Mouse (Mus musculus): ENCODE data around the gene Rbfox1. TPM values are rescaled to one million over a fixed set of nuclear protein-coding genes. Genes with fewer than 3 reads are reported as not detected.

Gene Rbfox1
- total RNA-seq (2015) (not detected in 2 replicates), total RNA-seq (2017) (not detected in 2 replicates)

DNA sequence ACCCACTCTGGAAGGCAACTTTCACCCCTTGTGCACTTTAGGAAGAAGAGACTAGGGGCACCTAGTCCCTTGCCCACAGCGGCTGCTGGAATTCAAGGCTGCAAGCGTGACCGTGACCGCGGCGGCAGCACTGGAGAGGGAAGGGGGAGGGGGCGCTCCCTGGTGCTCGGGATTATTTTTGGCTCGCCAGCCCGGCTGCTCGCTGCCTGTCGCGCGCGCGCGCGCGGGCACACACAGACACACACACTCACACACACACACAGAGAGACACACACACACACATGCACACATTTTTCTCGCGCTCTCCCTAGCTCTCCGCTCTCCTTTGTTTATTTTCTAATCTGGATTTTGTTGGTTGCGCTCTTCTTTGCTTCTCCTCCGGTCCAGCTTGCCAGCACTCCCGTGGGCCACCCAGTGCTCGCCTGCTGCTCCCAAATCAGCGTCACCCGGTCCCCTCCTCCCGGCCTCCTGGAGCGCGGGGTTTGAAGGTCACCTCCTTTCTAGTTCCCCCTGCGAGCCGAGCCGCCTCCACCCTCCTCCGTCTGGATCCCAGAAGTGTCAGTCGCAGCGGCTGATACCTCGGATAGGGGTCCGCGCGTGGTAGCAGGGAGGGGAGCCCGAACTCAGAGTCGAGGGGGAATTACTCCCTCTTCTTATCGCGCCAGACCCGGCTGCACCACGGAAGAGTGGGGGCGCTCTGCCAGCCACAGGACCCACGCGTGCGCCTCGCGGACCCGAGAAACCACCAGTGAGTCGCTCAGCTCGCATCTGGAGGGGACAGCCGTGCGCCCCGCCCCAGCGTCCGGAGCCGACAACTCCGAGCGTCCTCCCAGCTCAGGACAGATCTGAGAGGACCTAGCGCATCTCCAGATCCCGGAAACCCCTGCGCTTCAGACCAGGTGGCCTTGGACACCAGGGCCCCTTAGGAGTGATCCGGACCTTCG lies at the start of gene Rbfox1:
TSS of gene Rbfox1 (plus strand) at position 610 of the 944 bp plus-strand sequence.
- no peak for ATAC-seq (ENCODE audit: poor library complexity, severe bottlenecking)

- ATAC-seq (ENCODE audit: poor library complexity, severe bottlenecking) = no peak
Observed at GRCm38 (mm10) chr16:5836744-5837143, 48.4 kb upstream of the Rbfox1 start.

DNA sequence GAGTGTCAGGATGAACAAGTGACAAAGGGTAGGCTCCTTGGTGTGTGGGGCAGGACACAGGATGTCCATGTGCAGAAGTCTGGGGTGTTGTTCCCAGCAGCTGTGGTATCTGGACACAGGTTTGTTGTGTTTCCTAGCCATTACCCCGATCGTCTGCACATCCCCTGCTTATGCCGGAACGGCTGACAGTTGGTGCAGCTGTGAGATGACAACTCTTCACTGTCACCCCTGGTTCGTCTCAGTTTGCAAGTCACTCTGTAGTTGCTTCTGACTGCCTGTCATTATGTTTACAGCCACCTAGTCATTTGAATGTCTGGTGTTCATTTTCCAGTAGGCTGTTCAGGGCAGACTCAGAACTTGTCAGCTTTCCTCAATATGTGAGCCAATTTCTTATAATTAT lies 44.0 kb upstream of the Rbfox1 start:
- no peak for ATAC-seq (ENCODE audit: poor library complexity, severe bottlenecking)

- no peak for ATAC-seq (ENCODE audit: poor library complexity, severe bottlenecking)
Observed at GRCm38 (mm10) chr16:5845645-5846044, 39.5 kb upstream of the Rbfox1 start.

DNA sequence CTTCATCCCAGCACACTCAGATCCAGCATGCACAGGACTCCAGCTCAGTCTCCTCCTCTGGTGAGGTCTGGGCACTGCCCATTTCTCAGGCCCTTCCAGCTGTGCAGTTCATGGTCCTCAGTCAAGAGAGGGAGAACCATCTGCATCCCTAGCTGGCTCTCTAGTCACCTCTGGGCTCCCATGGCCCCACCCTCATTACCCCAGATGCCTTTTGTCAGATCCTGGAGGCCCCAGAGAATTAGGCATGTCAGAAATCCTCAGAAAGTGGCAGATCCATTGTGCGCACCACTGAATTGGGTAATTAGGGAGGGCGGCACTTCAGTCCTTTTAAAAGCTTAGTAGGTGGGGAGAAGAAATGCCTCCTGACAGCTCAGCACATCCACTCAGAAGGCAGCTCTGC lies 32.1 kb upstream of the Rbfox1 start:
- no peak for ATAC-seq (ENCODE audit: poor library complexity, severe bottlenecking)

DNA sequence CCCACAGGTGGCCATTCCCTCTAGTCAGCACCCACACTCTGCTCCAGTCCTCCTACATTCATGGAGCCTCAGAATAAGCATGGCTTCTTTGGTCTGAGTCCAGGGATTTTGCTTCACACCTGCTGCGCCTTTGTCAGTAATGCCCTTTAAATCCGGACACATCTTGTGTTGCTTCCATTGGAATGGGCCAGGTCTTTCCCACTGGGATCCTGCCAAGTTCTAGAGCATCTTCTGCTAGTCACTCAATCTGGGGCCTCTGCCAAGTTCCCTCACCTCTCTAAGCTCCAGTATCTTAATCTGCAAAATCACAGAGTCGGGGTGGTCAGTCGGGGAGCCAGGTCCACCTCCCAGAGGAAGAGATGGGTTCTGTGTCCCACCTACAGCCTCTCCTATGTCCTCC lies 20.8 kb upstream of the Rbfox1 start:
- no peak for ATAC-seq (ENCODE audit: poor library complexity, severe bottlenecking)

- ATAC-seq (ENCODE audit: poor library complexity, severe bottlenecking) = no peak
Observed at GRCm38 (mm10) chr16:5866966-5867365, 18.2 kb upstream of the Rbfox1 start.

- no peak for ATAC-seq (ENCODE audit: poor library complexity, severe bottlenecking)
Observed at GRCm38 (mm10) chr16:5870391-5870790, 14.8 kb upstream of the Rbfox1 start.

DNA sequence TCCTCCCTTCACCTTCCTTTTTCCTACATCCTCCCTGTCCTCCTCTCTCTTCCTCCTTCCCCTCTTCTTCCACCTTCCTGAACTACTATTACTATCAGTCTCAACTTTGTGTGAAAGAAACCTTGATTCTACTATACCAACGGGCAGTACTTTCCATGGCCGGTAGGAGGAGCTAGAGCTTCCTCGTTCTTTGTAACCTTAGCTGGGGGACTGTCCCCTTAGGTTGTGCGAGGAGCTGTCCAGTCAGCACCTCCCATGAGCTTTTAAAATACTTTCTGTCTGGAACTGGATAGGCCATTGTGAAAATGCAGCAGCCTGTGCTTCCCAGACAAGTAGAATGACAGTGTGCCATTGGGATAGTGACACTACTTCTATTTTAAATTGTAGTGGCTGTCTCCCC lies 3.3 kb upstream of the Rbfox1 start:
- ATAC-seq (ENCODE audit: poor library complexity, severe bottlenecking) = no peak

- ATAC-seq (ENCODE audit: poor library complexity, severe bottlenecking) = no peak
Observed at GRCm38 (mm10) chr16:5885690-5886050, 515 bp downstream of the Rbfox1 start.

DNA sequence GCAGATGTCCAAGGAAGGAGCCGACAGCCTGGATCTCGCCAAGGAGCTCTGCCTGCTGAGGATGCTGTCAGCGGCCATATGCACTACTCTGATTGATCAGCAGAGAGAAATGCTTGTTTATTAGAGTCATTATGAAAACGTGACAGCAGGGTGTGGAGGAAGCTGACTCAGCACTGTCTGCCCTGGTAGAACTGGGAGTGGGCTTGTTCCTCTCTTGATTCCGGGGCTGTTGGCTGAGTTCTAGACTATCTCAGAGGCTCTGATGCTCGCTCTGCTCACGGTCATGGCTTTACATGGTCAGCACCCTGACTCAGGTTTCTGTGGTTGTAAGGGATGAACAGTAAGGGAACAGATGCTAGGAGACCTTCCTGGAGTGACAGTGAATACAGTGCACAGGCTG lies 10.4 kb downstream of the Rbfox1 start:
- ATAC-seq (ENCODE audit: poor library complexity, severe bottlenecking) = no peak

GRCm38 (mm10) chr16:5898330-5898729 lies 13.2 kb downstream of the Rbfox1 start:
- ATAC-seq (ENCODE audit: poor library complexity, severe bottlenecking) = no peak

DNA sequence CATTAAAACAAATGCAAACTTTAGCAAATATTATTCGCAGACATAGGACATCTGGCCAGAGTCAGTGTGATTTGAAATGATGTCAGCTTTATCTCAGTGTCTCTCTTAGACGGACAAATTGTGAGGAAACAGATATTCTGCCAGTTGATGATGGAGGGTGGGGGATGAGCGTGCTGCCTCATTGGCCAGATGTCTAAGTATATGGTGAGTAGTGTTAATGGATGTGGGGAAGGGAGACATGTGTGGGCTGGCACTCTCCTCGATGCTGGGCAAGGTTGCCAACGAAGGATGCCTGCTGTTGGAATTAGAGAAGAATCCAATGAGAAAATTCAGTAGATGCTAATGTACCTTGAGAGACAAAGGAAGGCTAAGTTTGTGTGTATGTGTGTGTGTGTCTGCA lies 25.6 kb downstream of the Rbfox1 start:
- no peak for ATAC-seq (ENCODE audit: poor library complexity, severe bottlenecking)

DNA sequence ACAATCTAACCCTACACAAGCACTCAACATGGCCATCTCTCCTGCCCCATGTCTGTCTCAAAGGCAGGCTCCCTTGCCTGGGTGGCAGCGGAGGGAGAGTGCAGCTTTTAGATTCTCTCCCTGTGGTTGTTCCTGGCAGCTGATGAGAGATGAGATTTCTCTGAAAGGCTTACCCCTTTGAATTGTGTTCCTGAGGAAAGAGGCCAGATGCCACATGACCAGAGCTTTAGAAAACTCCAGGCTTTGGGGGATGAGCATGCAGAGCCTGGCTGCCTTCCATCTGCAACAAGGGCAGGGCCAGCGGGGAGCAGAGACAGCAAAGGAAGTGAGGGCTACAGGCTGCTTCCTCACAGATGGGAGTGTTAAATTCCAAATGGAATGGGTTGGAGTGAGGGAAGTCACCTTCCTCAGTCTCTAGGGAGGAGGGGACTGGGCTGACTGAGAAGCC lies 26.7 kb downstream of the Rbfox1 start:
- no peak for ATAC-seq (ENCODE audit: poor library complexity, severe bottlenecking)

DNA sequence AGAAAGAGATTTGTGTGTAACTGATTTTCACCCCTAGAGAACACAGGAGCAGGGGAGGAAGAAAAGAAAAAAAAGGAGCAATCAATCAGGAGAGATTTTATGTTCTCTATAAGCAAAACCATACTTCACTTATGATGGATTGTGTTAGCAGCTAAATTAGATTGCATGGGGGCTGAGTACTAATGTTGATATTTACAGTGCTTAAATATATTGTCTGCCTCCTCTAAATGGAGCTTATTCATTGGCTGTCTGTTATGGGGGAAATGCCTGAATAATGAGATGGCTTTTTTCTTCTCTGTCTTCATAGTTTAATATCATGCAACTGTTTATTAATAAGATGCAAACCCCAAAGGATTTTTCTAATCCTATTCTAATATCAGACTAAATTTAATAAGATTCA lies 32.8 kb downstream of the Rbfox1 start:
- ATAC-seq (ENCODE audit: poor library complexity, severe bottlenecking) = no peak

- ATAC-seq (ENCODE audit: poor library complexity, severe bottlenecking) = no peak
Observed at GRCm38 (mm10) chr16:5926986-5927385, 41.8 kb downstream of the Rbfox1 start.

- ATAC-seq (ENCODE audit: poor library complexity, severe bottlenecking) = no peak
Observed at GRCm38 (mm10) chr16:5931680-5932079, 46.5 kb downstream of the Rbfox1 start.

DNA sequence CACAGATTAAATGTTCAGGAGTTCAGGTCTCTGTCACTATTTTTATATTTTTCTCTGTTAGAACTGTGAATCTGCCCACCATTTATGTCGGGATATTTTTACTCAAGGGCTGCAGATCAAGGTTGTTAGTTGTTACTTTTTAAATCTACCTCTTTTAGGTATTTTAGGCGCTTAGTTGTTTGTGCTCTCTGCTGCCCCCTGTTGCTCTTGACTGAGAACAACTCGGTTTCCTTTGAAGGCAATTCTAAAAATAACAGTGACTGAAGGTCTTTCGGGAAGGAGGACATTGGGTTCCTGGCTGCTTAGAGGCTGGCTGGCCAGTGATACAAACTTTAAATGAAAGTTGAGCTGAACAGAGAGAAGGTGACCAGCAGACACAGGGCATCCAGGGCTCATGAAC lies 54.9 kb downstream of the Rbfox1 start:
- ATAC-seq (ENCODE audit: poor library complexity, severe bottlenecking) = no peak

DNA sequence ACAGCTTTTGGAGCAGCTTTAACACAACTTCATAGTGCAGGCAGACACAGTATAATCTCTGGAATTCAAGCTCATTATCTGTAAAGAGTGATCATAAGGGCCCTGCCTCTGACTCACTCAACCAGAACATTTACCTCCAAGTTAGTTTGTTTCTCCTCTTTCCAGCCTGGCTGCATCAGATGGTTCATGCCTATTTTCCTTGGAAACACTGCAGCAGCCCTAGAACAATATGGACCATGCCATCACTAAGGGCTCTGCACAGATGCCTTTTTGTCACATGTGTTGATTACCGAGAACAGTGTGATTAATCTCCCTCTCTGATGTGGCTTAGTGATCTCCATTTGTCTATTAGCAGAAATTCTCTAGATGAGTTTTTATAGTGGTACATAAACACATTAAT lies 60.5 kb downstream of the Rbfox1 start:
- ATAC-seq (ENCODE audit: poor library complexity, severe bottlenecking) = no peak

DNA sequence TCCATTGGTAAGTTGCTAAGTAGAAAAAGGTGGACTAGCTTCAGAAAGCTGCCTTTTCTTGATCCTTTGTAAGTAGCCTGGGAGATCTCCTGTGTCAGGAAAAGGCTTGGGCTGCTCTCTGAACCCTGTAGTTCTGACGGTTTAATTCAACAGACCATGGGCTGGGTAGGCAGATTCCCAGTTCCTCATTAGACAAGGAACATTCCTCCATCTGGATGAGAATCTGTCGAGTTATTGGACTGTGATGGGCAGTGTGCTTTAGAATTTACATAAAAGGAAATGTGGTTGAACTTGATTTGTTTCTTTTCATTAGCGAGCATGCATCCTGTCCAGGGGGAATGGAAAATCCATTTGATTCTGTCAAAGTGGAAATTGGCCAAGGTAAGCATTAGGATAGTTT lies 68.0 kb downstream of the Rbfox1 start:
- ATAC-seq (ENCODE audit: poor library complexity, severe bottlenecking) = no peak

DNA sequence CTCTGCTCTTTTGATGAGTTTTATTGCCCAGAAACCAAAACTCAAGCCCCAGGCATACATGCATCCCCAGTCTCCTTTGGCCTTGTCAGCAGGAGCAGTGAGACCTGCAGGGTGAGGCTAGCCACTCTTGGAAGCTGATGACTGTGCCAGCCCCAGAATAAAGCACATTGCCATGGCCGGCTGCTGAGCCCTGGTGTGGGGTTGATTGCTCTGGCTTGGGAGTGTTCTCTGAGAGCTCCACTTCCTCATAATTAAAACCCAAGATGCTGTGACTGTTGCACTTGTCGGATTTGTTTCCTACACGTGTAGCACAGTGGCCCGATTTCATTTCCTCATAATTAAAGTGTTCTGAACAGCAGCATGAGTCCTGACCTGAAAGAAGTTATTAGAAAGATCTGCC lies 72.3 kb downstream of the Rbfox1 start:
- peak; percentile 49 for ATAC-seq (ENCODE audit: poor library complexity, severe bottlenecking)

DNA sequence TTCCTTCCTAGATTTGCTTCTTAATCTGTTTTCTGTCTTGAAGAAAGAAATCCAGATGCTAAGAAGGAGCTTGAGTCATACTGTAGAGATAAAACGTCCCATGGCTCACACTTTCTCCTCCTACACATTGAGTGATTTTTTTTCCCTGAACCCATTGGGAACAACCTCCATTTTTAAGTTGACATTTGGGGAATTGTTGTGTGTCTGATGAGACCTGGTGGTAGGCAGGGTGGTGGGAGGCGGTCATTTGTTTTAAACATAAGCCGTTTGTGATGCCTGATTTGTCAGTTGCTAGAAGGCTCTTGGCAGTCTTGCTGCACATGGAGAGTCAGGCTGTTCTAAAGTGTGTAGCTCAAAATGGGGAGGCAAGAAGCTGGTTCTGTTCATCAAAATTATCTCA lies 76.6 kb downstream of the Rbfox1 start:
- no peak for ATAC-seq (ENCODE audit: poor library complexity, severe bottlenecking)

DNA sequence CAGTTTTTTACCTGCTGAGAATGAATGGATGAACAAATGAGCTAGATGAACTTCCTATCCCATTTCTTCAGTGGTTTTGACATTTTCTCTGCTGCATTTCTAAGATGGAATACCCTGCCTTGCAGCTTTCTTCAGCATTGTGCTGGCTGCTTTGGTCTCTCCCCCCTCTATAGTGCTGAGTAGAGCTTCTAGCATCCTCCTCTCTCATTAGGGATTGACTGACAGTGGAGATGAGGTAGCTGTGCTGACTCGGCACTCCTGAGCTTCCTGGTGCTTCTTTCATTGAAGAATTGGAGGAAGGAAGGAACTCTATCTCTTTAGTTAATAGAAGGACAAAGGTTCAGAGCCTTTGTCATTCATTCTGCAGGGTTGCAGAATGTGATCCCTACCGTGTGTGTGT lies 89.0 kb downstream of the Rbfox1 start:
- ATAC-seq (ENCODE audit: poor library complexity, severe bottlenecking) = no peak

Data from megakaryocyte, adult 5-6 weeks (primary cell).